Mouse (Mus musculus): ENCODE measurements around the gene Basp1. TPM values are rescaled to one million over a fixed set of nuclear protein-coding genes. Genes with fewer than 3 reads are reported as not detected.
A peak's percentile ranks its signal among the peaks of the same experiment; 100 is the strongest.

The Basp1 gene
- total RNA-seq, 2 experiments from 2014 or later = 2.2 to 2.3 TPM

- intact Hi-C loops (cut with DNase I) = loop anchor here (2.0 kb wide), 1 partner anchor 288 kb away; no protein-coding TSS in a partner anchor
- no peak for DNase-seq
These were observed 15.0 kb upstream of the Basp1 start for GRCm38 (mm10) chr15:25428551-25428950.

- intact Hi-C loops (cut with DNase I) = no loop called here
- no peak for DNase-seq
These were observed 6.7 kb upstream of the Basp1 start for GRCm38 (mm10) chr15:25420266-25420665.

- intact Hi-C loops (cut with DNase I) = loop anchor here (5.0 kb wide), 1 partner anchor 369 kb away; no protein-coding TSS in a partner anchor
- DNase-seq = no peak
These were observed 2.8 kb upstream of the Basp1 start for GRCm38 (mm10) chr15:25416367-25416766.

- intact Hi-C loops (cut with DNase I) = loop anchor here (2.0 to 5.0 kb wide), 2 partner anchors 369 to 827 kb away; no protein-coding TSS in a partner anchor
These were observed 2.4 kb upstream of the Basp1 start for GRCm38 (mm10) chr15:25415958-25416357.

GRCm38 (mm10) chr15:25414747-25415119, 1.2 kb upstream of the Basp1 start:
- peak; percentile 72 to 73 for DNase-seq
- intact Hi-C loops (cut with DNase I) = loop anchor here (2.0 to 5.0 kb wide), 2 partner anchors 367 to 826 kb away; no protein-coding TSS in a partner anchor

More at GRCm38 (mm10) chr15:25415958-25416357, 2.4 kb upstream of the Basp1 start:
- DNase-seq = no peak

GRCm38 (mm10) chr15:25414011-25414746, 615 bp upstream of the Basp1 start:
- peak in 1 of 2 experiments; percentile 27 for DNase-seq
- intact Hi-C loops (cut with DNase I) = loop anchor here (2.0 kb wide), 1 partner anchor 825 kb away; no protein-coding TSS in a partner anchor

- intact Hi-C loops (cut with DNase I) = no loop called here
- DNase-seq = no peak
These were observed 753 bp downstream of the Basp1 start for GRCm38 (mm10) chr15:25412761-25413261.

GRCm38 (mm10) chr15:25412171-25412641, 1.4 kb downstream of the Basp1 start:
- intact Hi-C loops (cut with DNase I) = no loop called here
- peak; percentile 4 to 24 for DNase-seq

GRCm38 (mm10) chr15:25411461-25411860, 2.1 kb downstream of the Basp1 start:
- intact Hi-C loops (cut with DNase I) = no loop called here
- DNase-seq = no peak

- intact Hi-C loops (cut with DNase I) = no loop called here
- no peak for DNase-seq
These were observed 7.6 kb downstream of the Basp1 start for GRCm38 (mm10) chr15:25405926-25406325.

- intact Hi-C loops (cut with DNase I) = no loop called here
These were observed 9.7 kb downstream of the Basp1 start for GRCm38 (mm10) chr15:25403879-25404278.

GRCm38 (mm10) chr15:25402001-25402400, 11.6 kb downstream of the Basp1 start:
- DNase-seq = no peak
- intact Hi-C loops (cut with DNase I) = no loop called here

More at GRCm38 (mm10) chr15:25403879-25404278, 9.7 kb downstream of the Basp1 start:
- DNase-seq = no peak

GRCm38 (mm10) chr15:25400276-25400675, 13.3 kb downstream of the Basp1 start:
- intact Hi-C loops (cut with DNase I) = no loop called here
- DNase-seq = no peak

- intact Hi-C loops (cut with DNase I) = no loop called here
- no peak for DNase-seq
These were observed 17.5 kb downstream of the Basp1 start for GRCm38 (mm10) chr15:25395912-25396590.

GRCm38 (mm10) chr15:25392525-25393099, 21.0 kb downstream of the Basp1 start:
- no peak for DNase-seq
- intact Hi-C loops (cut with DNase I) = no loop called here

- intact Hi-C loops (cut with DNase I) = no loop called here
- no peak for DNase-seq
These were observed 22.4 kb downstream of the Basp1 start for GRCm38 (mm10) chr15:25391210-25391609.

GRCm38 (mm10) chr15:25387572-25387971, 26.0 kb downstream of the Basp1 start:
- intact Hi-C loops (cut with DNase I) = no loop called here
- no peak for DNase-seq

- intact Hi-C loops (cut with DNase I) = no loop called here
- no peak for DNase-seq
These were observed 33.5 kb downstream of the Basp1 start for GRCm38 (mm10) chr15:25380051-25380450.

- intact Hi-C loops (cut with DNase I) = no loop called here
- DNase-seq = no peak
These were observed 34.9 kb downstream of the Basp1 start for GRCm38 (mm10) chr15:25378707-25379106.

- no peak for DNase-seq
- intact Hi-C loops (cut with DNase I) = no loop called here
These were observed 36.6 kb downstream of the Basp1 start for GRCm38 (mm10) chr15:25376914-25377313.

GRCm38 (mm10) chr15:25373486-25373885, 40.1 kb downstream of the Basp1 start:
- intact Hi-C loops (cut with DNase I) = no loop called here
- DNase-seq = no peak
